Mouse (Mus musculus) midbrain, embryonic 16.5 days (tissue): ENCODE measurements at regions not wholly inside any gene's neighbourhood (a gene's known extent, or its start where the extent isn't known, plus 50 kb on each side); places are given as distances from the start of the nearest gene placed in this dataset.
"Not testable (repeated sequence)": the region's sequence is repeated elsewhere in the genome, so short reads cannot be mapped to it uniquely, and the experiment has no call there.

Source experiments
- ATAC-seq: fragments of 200-750 bp; cut with Nextera tagmentation; 2 replicates; pipeline ENCODE4 v1.8.0; 2017; ENCODE audit warnings: moderate TSS enrichment
- H3K27ac ChIP-seq: fragments of 300-500 bp; sonication (generic); 2 replicates; pipeline ENCODE4 v1.5.1; 2014; ENCODE audit warnings: mild to moderate bottlenecking, low read length, mixed read lengths
- H3K27me3 ChIP-seq: fragments of 300-500 bp; sonication (generic); 2 replicates; pipeline ENCODE4 v1.6.1; 2014; ENCODE audit warnings: low read depth, low read length, mixed read lengths; ENCODE audit not compliant: control insufficient read depth, insufficient read depth
- H3K36me3 ChIP-seq: fragments of 300-500 bp; sonication (generic); 2 replicates; pipeline ENCODE4 v1.6.1; 2014; ENCODE audit warnings: mild to moderate bottlenecking, low read length, moderate library complexity, mixed read lengths; ENCODE audit not compliant: control insufficient read depth, insufficient read depth
- H3K4me1 ChIP-seq: fragments of 300-500 bp; sonication (generic); 2 replicates; pipeline ENCODE4 v1.6.1; 2014; ENCODE audit warnings: mild to moderate bottlenecking, low read length, mixed read lengths; ENCODE audit not compliant: control insufficient read depth, insufficient read depth
- H3K4me2 ChIP-seq: fragments of 300-500 bp; sonication (generic); 2 replicates; pipeline ENCODE4 v1.6.1; 2014; ENCODE audit warnings: mild to moderate bottlenecking, low read length, mixed read lengths
- H3K4me3 ChIP-seq: fragments of 300-500 bp; sonication (generic); 2 replicates; pipeline ENCODE4 v1.5.1; 2014; ENCODE audit warnings: low read depth, mild to moderate bottlenecking, low read length, moderate library complexity, mixed read lengths
- H3K9ac ChIP-seq: fragments of 300-500 bp; sonication (generic); 2 replicates; pipeline ENCODE4 v1.6.1; 2014; ENCODE audit warnings: low read depth, low read length, mixed read lengths
- H3K9me3 ChIP-seq: fragments of 300-500 bp; sonication (generic); replicated peaks from 2 replicates; pipeline ENCODE4 v1.6.1; 2014; ENCODE audit warnings: mild to moderate bottlenecking, low read length, mixed read lengths; ENCODE audit not compliant: control insufficient read depth, poor library complexity, severe bottlenecking
- WGBS: fragments of 180-500 bp; shearing (Covaris S2); extraction: QIAGEN DNeasy Blood & Tissue Kit; methylation state at CpG from one replicate; pipeline ENCODE4 v1.1.7; 2014; 5-methylcytosine and 5-hydroxymethylcytosine counted together

GRCm38 (mm10) chr1:4660616-4661015, 147.1 kb upstream of the Gm37988 start:
- H3K9me3 ChIP-seq, H3K27ac ChIP-seq, ATAC-seq, H3K27me3 ChIP-seq, H3K4me3 ChIP-seq, H3K4me1 ChIP-seq, H3K4me2 ChIP-seq, H3K9ac ChIP-seq, H3K36me3 ChIP-seq: not testable (repeated sequence)
- WGBS = 95% methylated on average over 5 of the region's 5 CpGs

- Histone ChIP-seq H3K9ac (no peak overlapping the region), H3K27ac (no peak overlapping the region), H3K9me3 (no peaks in the 10 kb centered on the region), H3K27me3 (no peaks in the 10 kb centered on the region), H3K4me3 (no peak overlapping the region), H3K36me3 (no peaks in the 10 kb centered on the region), H3K4me1 (no peaks in the 10 kb centered on the region), H3K4me2 (no peak overlapping the region)
- no peak for ATAC-seq
- 95% methylated on average over 1 of the region's 1 CpGs for WGBS
These were observed 145.9 kb upstream of the Gm37988 start for GRCm38 (mm10) chr1:4661761-4662160.

GRCm38 (mm10) chr1:4669732-4670131, 138.0 kb upstream of the Gm37988 start:
- no peak overlapping the region for H3K4me3 ChIP-seq
- no peaks in the 10 kb centered on the region for H3K27me3 ChIP-seq
- no peak overlapping the region for H3K9ac ChIP-seq
- H3K36me3 ChIP-seq = no peaks in the 10 kb centered on the region
- H3K27ac ChIP-seq = no peak overlapping the region
- H3K9me3 ChIP-seq = no peaks in the 10 kb centered on the region
- no peak for ATAC-seq
- H3K4me1 ChIP-seq = no peaks in the 10 kb centered on the region
- no peak overlapping the region for H3K4me2 ChIP-seq
- WGBS = 58% methylated on average over 1 of the region's 1 CpGs

GRCm38 (mm10) chr1:4671237-4672019, 136.3 kb upstream of the Gm37988 start:
- no peaks in the 10 kb centered on the region for H3K9me3 ChIP-seq
- H3K27ac ChIP-seq = no peak overlapping the region
- ATAC-seq = no peak
- no peaks in the 10 kb centered on the region for H3K27me3 ChIP-seq
- H3K9ac ChIP-seq = no peak overlapping the region
- WGBS = 54% methylated on average over 1 of the region's 1 CpGs
- H3K4me2 ChIP-seq = no peak overlapping the region
- H3K36me3 ChIP-seq = no peaks in the 10 kb centered on the region
- H3K4me1 ChIP-seq = no peaks in the 10 kb centered on the region
- H3K4me3 ChIP-seq = no peak overlapping the region

GRCm38 (mm10) chr1:4672344-4672743, 135.3 kb upstream of the Gm37988 start:
- Histone ChIP-seq H3K9ac (no peak overlapping the region), H3K36me3 (no peaks in the 10 kb centered on the region), H3K4me1 (no peaks in the 10 kb centered on the region), H3K9me3 (no peaks in the 10 kb centered on the region), H3K4me3 (no peak overlapping the region), H3K4me2 (no peak overlapping the region), H3K27me3 (no peaks in the 10 kb centered on the region), H3K27ac (no peak overlapping the region)
- no peak for ATAC-seq
- 79% methylated on average over 4 of the region's 4 CpGs for WGBS

- 96% methylated on average over 9 of the region's 9 CpGs for WGBS
- H3K4me1 ChIP-seq = no peaks in the 10 kb centered on the region
- H3K4me2 ChIP-seq = no peak overlapping the region
- no peaks in the 10 kb centered on the region for H3K27me3 ChIP-seq
- no peaks in the 10 kb centered on the region for H3K36me3 ChIP-seq
- H3K4me3 ChIP-seq = no peak overlapping the region
- no peaks in the 10 kb centered on the region for H3K9me3 ChIP-seq
- no peak overlapping the region for H3K9ac ChIP-seq
- no peak for ATAC-seq
- H3K27ac ChIP-seq = no peak overlapping the region
These were observed 120.1 kb upstream of the Gm37988 start for GRCm38 (mm10) chr1:4687605-4688004.

GRCm38 (mm10) chr1:4689096-4689495, 118.6 kb upstream of the Gm37988 start:
- H3K36me3 ChIP-seq = no peaks in the 10 kb centered on the region
- H3K4me1 ChIP-seq = no peaks in the 10 kb centered on the region
- H3K4me3 ChIP-seq = peak overlapping the region; percentile 23
- H3K9ac ChIP-seq = 0 out of 2 replicates have a peak overlapping the region, but pooled peaks have one; percentile 38
- no peak overlapping the region for H3K27ac ChIP-seq
- 15% methylated on average over 26 of the region's 26 CpGs for WGBS
- H3K9me3 ChIP-seq = no peaks in the 10 kb centered on the region
- ATAC-seq = no peak; the same call in 1 of the 2 replicates
- H3K4me2 ChIP-seq = peak overlapping the region; percentile 44
- H3K27me3 ChIP-seq = no peaks in the 10 kb centered on the region

- no peak for ATAC-seq
- H3K27me3 ChIP-seq = no peaks in the 10 kb centered on the region
- H3K4me3 ChIP-seq = no peak overlapping the region
- WGBS = 84% methylated on average over 3 of the region's 3 CpGs
- no peaks in the 10 kb centered on the region for H3K9me3 ChIP-seq
- no peaks in the 10 kb centered on the region for H3K4me1 ChIP-seq
- H3K4me2 ChIP-seq = no peak overlapping the region
- H3K27ac ChIP-seq = no peak overlapping the region
- no peak overlapping the region for H3K9ac ChIP-seq
- H3K36me3 ChIP-seq = no peaks in the 10 kb centered on the region
These were observed 104.4 kb upstream of the Gm37988 start for GRCm38 (mm10) chr1:4703316-4703715.

GRCm38 (mm10) chr1:4706171-4706570, 101.5 kb upstream of the Gm37988 start:
- ATAC-seq = no peak
- Histone ChIP-seq H3K9ac (no peak overlapping the region), H3K27ac (no peak overlapping the region), H3K4me1 (no peaks in the 10 kb centered on the region), H3K27me3 (no peaks in the 10 kb centered on the region), H3K4me3 (no peak overlapping the region), H3K9me3 (no peaks in the 10 kb centered on the region), H3K36me3 (no peaks in the 10 kb centered on the region), H3K4me2 (no peak overlapping the region)
- WGBS = 88% methylated on average over 6 of the region's 6 CpGs
